Mouse (Mus musculus): ENCODE measurements around the gene Ltbp4. TPM values are rescaled to one million over a fixed set of nuclear protein-coding genes. Genes with fewer than 3 reads are reported as not detected.
A peak's percentile ranks its signal among the peaks of the same experiment; 100 is the strongest.

The Ltbp4 gene
- polyA plus RNA-seq (2012; rRNA removed) (86.0 and 107 TPM in 2 replicates), polyA plus RNA-seq (2014; fragmentation: Nextera tagmentation; extraction: Ambion mirVana) (54.3 and 57.1 TPM in 2 replicates)

DNA sequence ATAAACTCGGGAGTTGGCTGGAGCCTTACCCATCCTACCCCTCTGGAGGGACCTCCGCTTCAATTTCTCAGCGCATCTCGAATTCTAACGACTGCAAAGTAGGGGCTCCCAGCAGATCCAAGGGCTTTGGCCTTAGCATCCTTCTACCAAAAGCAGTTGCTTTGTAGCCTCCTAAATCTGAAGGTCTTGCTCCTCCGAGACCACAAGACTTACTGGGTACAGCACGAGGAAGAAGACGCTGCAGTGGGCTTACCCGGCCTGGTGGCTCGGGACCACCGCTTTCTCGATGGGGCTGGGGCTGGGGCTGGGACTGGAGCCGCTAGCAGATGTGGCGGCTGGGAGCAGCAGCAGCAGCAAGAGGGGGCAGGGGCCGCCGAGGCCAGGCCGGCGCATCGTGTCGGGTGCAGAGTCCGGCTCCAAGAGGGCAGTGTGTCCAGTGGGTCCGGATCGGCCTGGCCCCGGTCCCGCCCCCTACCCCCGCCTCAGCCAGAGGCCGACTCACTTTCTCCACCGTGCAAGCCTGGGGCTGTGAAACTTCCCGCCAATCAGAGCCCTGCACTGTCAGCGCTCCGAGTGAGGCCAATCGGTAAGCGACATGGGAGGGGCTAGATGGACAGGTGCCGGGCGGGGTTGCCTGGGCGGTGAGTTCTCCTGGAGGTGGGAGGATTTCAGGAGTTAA lies at the start of gene Ltbp4:
TSS of gene Ltbp4 (minus strand) at position 518 of the 679 bp plus-strand sequence.
- Histone ChIP-seq H3K9ac (ENCODE audit: low read depth, low read length, severe bottlenecking) (peak within 1 kb of the TSS; percentile 51), H3K4me1 (ENCODE audit: control insufficient read depth, insufficient read depth, low read length) (peaks cover 24% of the 10 kb centered on the region), H3K4me3 (replicated peaks; ENCODE audit: low read length) (peak within 1 kb of the TSS; percentile 43), H3K27me3 (ENCODE audit: control insufficient read depth, insufficient read depth, low read length) (peaks cover 21% of the 10 kb centered on the region), H3K36me3 (ENCODE audit: control insufficient read depth, insufficient read depth, low read length) (peaks cover under 1% of the 10 kb centered on the region; the same call in 1 of the 2 replicates), H3K4me2 (replicated peaks; ENCODE audit: low read depth, low read length, severe bottlenecking) (peak within 1 kb of the TSS; percentile 69), H3K27ac (replicated peaks; ENCODE audit: low read depth, low read length) (no peak within 1 kb of the TSS), H3K9me3 (ENCODE audit: control insufficient read depth, low read length) (no peaks in the 10 kb centered on the region)
- ATAC-seq (ENCODE audit: low FRiP score, low read depth) (peak; percentile 54), DNase-seq (ENCODE audit: low spot score) (peak; percentile 61)
- no peak for TF ChIP-seq POLR2A (IDR thresholded peaks at IDR 0.05; ENCODE audit: borderline replicate concordance, extremely low read depth, insufficient read depth, insufficient read length)
- WGBS = 0% methylated on average over 28 of the region's 36 CpGs

DNA sequence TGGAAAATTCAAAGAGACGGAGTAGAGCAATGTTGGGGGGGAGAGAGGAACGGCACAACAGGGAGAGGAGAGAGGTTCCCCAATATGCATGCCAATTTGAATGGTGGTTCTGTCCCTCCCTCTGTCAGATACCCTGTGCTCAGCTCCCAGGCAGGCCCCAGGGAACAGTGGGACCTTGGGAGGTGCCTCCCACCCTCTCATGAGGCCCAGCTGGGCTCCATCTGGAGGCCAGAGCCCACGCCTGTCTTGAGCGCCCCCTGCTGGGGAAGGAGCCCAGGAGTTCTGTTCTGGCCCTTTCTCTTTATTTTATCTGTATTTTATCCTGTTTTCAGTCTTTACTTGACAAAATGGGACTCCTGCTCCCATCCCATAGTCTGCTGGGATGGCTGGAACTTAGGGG lies 47.2 kb upstream of the Ltbp4 start:
- ATAC-seq (ENCODE audit: low FRiP score, low read depth) (no peak), DNase-seq (ENCODE audit: low spot score) (peak; percentile 33)
- 32% methylated on average over 4 of the region's 4 CpGs for WGBS
- Histone ChIP-seq H3K9me3 (ENCODE audit: control insufficient read depth, low read length) (no peaks in the 10 kb centered on the region), H3K36me3 (ENCODE audit: control insufficient read depth, insufficient read depth, low read length) (no peaks in the 10 kb centered on the region), H3K4me3 (replicated peaks; ENCODE audit: low read length) (no peak overlapping the region), H3K4me1 (ENCODE audit: control insufficient read depth, insufficient read depth, low read length) (no peaks in the 10 kb centered on the region), H3K4me2 (replicated peaks; ENCODE audit: low read depth, low read length, severe bottlenecking) (no peak overlapping the region), H3K27me3 (ENCODE audit: control insufficient read depth, insufficient read depth, low read length) (no peaks in the 10 kb centered on the region), H3K9ac (ENCODE audit: low read depth, low read length, severe bottlenecking) (no peak overlapping the region), H3K27ac (replicated peaks; ENCODE audit: low read depth, low read length) (no peak overlapping the region)
- no peak for TF ChIP-seq POLR2A (IDR thresholded peaks at IDR 0.05; ENCODE audit: borderline replicate concordance, extremely low read depth, insufficient read depth, insufficient read length)

DNA sequence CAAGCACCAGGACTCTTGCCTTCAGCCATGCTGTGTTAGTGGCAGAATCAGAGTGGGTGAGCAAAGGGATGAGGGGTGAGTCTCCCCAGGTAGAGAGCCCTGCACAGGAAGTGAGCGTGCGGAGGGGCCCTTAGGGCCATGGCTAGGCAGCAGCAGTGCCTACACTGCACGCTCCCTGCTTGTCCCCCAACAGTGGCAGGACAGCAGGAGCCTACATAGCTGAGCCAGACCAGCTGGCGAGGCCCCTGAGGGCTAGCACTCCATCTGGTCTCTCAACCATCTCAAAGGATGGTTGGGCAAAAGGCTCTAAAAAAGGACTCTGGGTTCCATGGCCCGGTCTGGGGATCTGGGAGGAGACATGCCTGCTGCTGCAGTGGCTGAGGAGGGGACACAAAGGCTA lies 46.6 kb upstream of the Ltbp4 start:
- 69% methylated on average over 5 of the region's 5 CpGs for WGBS
- Histone ChIP-seq H3K4me3 (replicated peaks; ENCODE audit: low read length) (no peak overlapping the region), H3K9me3 (ENCODE audit: control insufficient read depth, low read length) (no peaks in the 10 kb centered on the region), H3K4me2 (replicated peaks; ENCODE audit: low read depth, low read length, severe bottlenecking) (no peak overlapping the region), H3K9ac (ENCODE audit: low read depth, low read length, severe bottlenecking) (no peak overlapping the region), H3K4me1 (ENCODE audit: control insufficient read depth, insufficient read depth, low read length) (no peaks in the 10 kb centered on the region), H3K27ac (replicated peaks; ENCODE audit: low read depth, low read length) (no peak overlapping the region), H3K36me3 (ENCODE audit: control insufficient read depth, insufficient read depth, low read length) (no peaks in the 10 kb centered on the region), H3K27me3 (ENCODE audit: control insufficient read depth, insufficient read depth, low read length) (0 out of 2 replicates have a peak, but pooled peaks cover under 1% of the 10 kb centered on the region)
- no peak for TF ChIP-seq POLR2A (IDR thresholded peaks at IDR 0.05; ENCODE audit: borderline replicate concordance, extremely low read depth, insufficient read depth, insufficient read length)
- no peak for DNase-seq (ENCODE audit: low spot score)
- ATAC-seq (ENCODE audit: low FRiP score, low read depth) = no peak

DNA sequence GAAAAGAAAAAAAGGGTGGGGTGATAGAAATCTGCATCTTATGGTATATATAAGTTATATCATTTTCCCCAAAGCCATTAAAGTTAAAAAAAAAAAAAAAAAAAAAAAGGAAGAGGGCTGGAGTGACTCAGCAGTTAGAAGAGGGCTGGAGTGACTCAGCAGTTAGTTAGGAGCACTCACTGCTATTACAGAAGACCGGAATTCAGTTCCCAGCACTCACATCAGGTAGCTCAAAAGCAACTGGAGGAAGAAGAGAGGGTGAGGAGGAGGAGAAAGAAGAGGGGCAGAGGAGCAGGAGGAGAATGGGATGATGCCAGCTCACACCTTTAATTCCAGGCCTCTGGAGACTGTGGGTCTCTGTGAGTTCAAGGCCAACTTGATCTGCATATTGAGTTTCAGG lies 45.7 kb upstream of the Ltbp4 start:
- DNase-seq (ENCODE audit: low spot score) (no peak), ATAC-seq (ENCODE audit: low FRiP score, low read depth) (no peak)
- H3K4me2 ChIP-seq (replicated peaks; ENCODE audit: low read depth, low read length, severe bottlenecking) = no peak overlapping the region
- no peaks in the 10 kb centered on the region for H3K36me3 ChIP-seq (ENCODE audit: control insufficient read depth, insufficient read depth, low read length)
- 78% methylated on average over 1 of the region's 1 CpGs for WGBS
- no peak overlapping the region for H3K4me3 ChIP-seq (replicated peaks; ENCODE audit: low read length)
- no peak overlapping the region for H3K9ac ChIP-seq (ENCODE audit: low read depth, low read length, severe bottlenecking)
- TF ChIP-seq POLR2A (IDR thresholded peaks at IDR 0.05; ENCODE audit: borderline replicate concordance, extremely low read depth, insufficient read depth, insufficient read length) = no peak
- H3K4me1 ChIP-seq (ENCODE audit: control insufficient read depth, insufficient read depth, low read length) = no peaks in the 10 kb centered on the region
- 0 out of 2 replicates have a peak, but pooled peaks cover 7% of the 10 kb centered on the region for H3K27me3 ChIP-seq (ENCODE audit: control insufficient read depth, insufficient read depth, low read length)
- H3K27ac ChIP-seq (replicated peaks; ENCODE audit: low read depth, low read length) = no peak overlapping the region
- no peaks in the 10 kb centered on the region for H3K9me3 ChIP-seq (ENCODE audit: control insufficient read depth, low read length)

DNA sequence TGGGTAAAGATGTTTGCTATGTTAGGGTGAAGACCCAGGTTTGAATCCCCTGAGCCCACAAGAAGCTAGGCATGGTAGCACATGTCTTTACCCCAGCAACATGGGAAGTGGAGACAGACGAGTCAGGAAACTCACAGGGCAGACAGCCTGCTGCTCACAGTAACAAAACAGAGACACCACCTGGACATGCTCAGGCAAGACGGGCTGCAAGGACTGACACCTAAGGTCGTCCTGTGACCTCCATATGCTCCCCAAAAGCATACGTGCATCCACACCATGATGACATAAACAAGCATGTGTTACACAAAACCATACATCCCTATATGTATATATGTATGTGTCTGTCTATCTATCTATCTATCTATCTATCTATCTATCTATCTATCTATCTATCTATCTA lies 44.1 kb upstream of the Ltbp4 start:
- no peaks in the 10 kb centered on the region for H3K36me3 ChIP-seq (ENCODE audit: control insufficient read depth, insufficient read depth, low read length)
- WGBS = 40% methylated on average over 4 of the region's 4 CpGs
- ATAC-seq (ENCODE audit: low FRiP score, low read depth) (no peak), DNase-seq (ENCODE audit: low spot score) (no peak)
- no peak overlapping the region for H3K9ac ChIP-seq (ENCODE audit: low read depth, low read length, severe bottlenecking)
- peaks cover 16% of the 10 kb centered on the region; the same call in 1 of the 2 replicates for H3K27me3 ChIP-seq (ENCODE audit: control insufficient read depth, insufficient read depth, low read length)
- H3K4me2 ChIP-seq (replicated peaks; ENCODE audit: low read depth, low read length, severe bottlenecking) = no peak overlapping the region
- H3K27ac ChIP-seq (replicated peaks; ENCODE audit: low read depth, low read length) = no peak overlapping the region
- no peaks in the 10 kb centered on the region for H3K4me1 ChIP-seq (ENCODE audit: control insufficient read depth, insufficient read depth, low read length)
- H3K4me3 ChIP-seq (replicated peaks; ENCODE audit: low read length) = no peak overlapping the region
- no peak for TF ChIP-seq POLR2A (IDR thresholded peaks at IDR 0.05; ENCODE audit: borderline replicate concordance, extremely low read depth, insufficient read depth, insufficient read length)
- no peaks in the 10 kb centered on the region for H3K9me3 ChIP-seq (ENCODE audit: control insufficient read depth, low read length)
